Mouse (Mus musculus) testis, adult 2 months (tissue): Measurements from ENCODE around the gene Gm4894.

Experiments
- CTCF ChIP-seq: fragments of 200-500 bp; IDR thresholded peaks from 2 replicates; pipeline ENCODE4 v1.5.1; 2012; ENCODE audit warnings: low read depth, mild to moderate bottlenecking, inconsistent platforms, low read length, moderate library complexity; ENCODE audit not compliant: control insufficient read depth, insufficient read depth, insufficient replicate concordance
- POLR2A ChIP-seq: fragments of 200-500 bp; IDR thresholded peaks from 2 replicates; pipeline ENCODE4 v1.6.1; 2012; ENCODE audit warnings: low read depth, mild to moderate bottlenecking, inconsistent platforms, low read length, moderate library complexity; ENCODE audit not compliant: control insufficient read depth

- TF ChIP-seq CTCF: peak; percentile 75; the same call in 1 of the 2 replicates
- no peak for TF ChIP-seq POLR2A
Observed at GRCm38 (mm10) chr9:49246839-49247238, 3.5 kb upstream of the Gm4894 start.
